Mouse (Mus musculus): ENCODE measurements around the gene Ncl.

DNA sequence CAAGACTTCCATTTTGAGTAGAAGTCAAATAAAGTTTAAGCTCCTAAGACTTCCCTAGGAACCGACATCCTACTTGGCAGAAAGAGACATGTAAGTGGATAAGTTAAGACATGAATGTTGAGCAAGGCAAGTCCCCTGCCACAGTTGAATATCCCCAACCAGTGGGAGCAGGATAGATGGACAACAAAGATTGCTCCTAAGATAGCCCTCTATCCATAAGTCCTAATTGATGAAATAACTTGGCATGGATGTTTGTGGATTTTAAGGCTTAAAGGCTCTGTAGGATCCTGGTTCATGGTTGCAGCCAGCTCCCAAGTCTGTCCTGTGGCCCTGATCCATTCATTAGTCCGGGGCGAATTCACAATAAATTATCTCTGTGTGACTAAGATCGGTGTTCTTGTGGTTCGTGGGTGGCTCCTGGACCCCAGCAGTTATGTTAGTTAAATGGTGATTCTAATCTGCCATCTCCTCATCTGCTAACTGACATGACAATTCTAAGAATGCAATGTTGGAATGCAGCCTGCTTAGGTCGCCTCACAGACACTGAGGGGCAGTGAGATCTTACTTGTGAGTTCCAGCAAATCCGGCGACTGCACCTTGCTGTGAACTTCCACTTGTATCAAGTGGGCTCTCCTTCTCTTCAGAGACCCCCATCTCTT is 41.0 kb upstream of the Ncl start:
- TF ChIP-seq CTCF (IDR thresholded peaks at IDR 0.05; ENCODE audit: control insufficient read depth, insufficient read depth, insufficient read length) (no peak), MAX (IDR thresholded peaks at IDR 0.05) (no peak)
